Mouse (Mus musculus): ENCODE results near the gene Slc25a19.

Gene Slc25a19

GRCm38 (mm10) chr11:115640978-115641663 lies 13.0 kb upstream of the Slc25a19 start:
- DNase-seq (ENCODE audit: low spot score) = no peak

- DNase-seq (ENCODE audit: low spot score) = no peak
Measured at GRCm38 (mm10) chr11:115640311-115640828, 12.3 kb upstream of the Slc25a19 start.

DNA sequence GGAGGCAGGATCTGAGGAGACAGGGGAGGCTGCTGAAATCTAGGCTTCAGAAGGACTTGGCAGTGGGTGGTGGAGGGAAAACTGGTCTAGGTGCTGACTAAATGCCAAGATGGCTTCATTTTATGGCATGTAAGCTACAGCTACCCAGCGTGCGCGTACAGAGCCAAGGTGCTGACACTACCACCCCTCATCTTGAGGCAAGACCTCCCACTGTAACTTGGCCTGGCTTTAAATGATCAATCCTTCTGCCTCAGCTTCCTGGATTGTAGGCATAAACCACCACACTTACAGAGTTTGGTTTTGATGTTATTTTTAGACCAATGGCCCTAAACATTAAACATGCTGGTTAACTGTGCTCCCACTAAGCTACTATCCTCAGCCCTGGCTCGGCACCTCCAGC lies 11.4 kb upstream of the Slc25a19 start:
- no peak for DNase-seq (ENCODE audit: low spot score)

DNA sequence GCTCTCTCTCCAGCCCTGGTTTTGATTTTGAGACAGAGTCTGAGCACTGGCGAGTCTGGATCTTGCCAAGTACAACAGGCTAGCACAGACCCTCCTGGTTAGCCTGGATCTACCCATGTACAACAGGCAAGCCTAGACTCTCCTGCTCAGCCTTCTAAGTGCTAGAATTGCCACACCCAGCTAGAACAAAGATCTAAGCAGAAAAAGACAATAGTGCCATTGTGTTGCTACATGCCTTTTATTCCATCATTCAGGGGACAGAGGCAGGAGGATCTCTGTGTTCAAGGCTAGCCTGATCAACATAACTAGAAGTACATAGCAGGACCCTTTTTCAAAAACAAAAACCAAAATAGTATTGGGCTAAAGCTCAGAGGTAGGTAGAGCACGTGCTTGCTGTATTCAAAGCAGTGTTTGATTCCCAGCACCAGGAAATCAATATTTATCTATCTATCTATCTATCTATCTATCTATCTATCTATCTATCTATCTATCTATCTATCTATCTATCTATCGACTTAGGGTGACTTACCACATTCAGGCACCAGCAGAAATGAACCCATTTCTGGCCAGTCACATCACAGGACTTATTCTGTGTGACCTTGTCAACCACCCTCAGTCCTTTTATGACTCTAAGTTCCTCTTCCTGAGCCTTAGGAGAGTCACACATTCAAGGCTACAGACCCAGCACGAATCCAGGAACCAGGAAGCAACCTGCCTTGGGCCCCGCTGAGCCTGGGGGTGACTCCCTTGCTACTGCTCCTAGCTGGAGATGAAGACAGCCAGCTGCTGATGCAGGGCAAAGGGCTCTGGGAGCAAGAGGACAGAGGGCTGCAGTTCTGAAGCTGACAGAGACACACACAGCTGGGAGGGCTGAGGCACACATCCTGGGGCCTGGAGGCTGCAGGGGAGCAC lies 10.7 kb upstream of the Slc25a19 start:
- DNase-seq (ENCODE audit: low spot score) = no peak

- DNase-seq (ENCODE audit: low spot score) = no peak
Measured at GRCm38 (mm10) chr11:115636960-115637359, 8.9 kb upstream of the Slc25a19 start.

- no peak for DNase-seq (ENCODE audit: low spot score)
Measured at GRCm38 (mm10) chr11:115635484-115635883, 7.4 kb upstream of the Slc25a19 start.

- no peak for DNase-seq (ENCODE audit: low spot score)
Measured at GRCm38 (mm10) chr11:115635041-115635440, 6.9 kb upstream of the Slc25a19 start.

GRCm38 (mm10) chr11:115634109-115634508 lies 6.0 kb upstream of the Slc25a19 start:
- no peak for DNase-seq (ENCODE audit: low spot score)

- no peak for DNase-seq (ENCODE audit: low spot score)
Measured at GRCm38 (mm10) chr11:115632862-115633261, 4.8 kb upstream of the Slc25a19 start.

DNA sequence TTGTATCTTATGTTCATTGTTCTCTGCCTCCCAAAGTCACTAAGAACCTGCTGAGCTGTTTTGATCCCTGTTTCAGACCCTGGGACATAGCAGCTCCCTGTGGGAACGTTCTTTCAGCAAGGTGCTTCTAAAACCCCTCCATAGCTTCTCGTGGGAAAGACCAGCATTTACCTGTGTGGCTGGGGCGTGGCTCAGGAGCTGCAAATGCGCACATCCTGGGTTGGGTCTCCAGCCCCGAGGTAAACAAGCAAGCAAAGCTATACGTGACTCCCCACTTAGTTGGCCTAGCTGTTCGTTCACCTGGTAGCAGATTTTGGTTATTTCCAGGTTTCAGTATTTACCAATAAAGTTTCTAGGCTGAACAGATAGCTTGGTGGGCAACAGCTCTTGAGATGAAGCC lies 4.2 kb upstream of the Slc25a19 start:
- no peak for DNase-seq (ENCODE audit: low spot score)

DNA sequence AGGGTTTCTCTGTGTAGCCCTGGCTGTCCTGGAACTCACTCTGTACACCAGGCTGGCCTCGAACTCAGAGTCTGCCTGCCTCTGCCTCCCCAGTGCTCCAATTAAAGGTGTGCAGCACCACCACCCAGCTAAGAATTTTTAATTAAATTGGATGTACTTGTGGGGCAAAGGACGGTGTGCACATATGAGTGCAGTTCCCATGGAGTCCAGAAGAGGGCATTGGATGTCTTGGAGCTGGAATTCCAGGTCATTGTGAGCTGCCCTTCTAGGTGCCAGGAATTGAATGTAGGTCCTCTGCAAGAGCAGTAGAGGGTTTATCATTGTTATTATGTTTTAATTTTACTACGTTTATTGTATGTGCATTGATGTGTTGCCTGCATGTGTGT lies 3.4 kb upstream of the Slc25a19 start:
- peak; percentile 42 for DNase-seq (ENCODE audit: low spot score)

DNA sequence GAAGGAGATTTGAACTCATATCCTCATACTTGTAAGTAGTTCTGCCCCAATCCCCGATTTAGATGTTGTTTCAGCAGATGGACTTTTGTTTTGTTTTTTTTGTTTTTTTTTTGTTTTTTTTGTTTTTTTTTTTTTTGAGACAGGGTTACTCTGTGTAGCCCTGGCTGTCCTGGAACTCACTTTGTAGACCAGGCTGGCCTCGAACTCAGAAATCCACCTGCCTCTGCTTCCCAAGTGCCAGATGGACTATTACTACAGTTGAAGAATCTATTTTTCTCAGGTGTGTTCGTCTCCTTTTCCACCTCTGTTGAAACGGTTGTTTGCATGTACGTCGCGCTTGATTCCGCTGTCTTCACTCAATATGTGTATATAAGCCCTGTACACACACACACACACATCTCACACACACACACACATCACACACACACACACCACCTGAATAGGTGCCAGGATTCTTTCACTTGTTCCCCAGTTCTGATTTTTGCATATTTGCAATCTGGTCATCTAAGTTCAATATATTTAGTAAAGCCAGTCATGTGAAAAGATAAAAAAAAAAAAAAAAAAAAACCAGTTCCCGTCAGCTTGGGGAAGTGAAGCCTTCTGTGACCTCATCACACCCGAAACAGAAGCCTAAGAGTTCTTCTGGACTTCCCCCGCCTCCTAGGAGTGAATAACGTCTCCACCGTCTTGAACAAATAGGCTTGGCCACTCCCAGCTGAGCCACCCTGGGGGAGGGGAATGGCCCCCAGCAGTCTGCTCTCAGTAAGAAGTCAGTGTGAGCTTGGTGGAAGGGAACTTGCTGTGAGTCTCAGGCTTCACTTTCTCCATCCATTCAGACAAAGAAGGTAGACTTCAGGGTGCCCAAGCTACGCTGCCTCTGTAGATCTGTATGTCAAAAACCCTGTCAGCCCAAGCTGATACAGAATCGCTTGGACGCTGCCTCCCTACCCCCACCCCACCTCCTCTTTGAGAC lies 2.7 kb upstream of the Slc25a19 start:
- no peak for DNase-seq (ENCODE audit: low spot score)

- no peak for DNase-seq (ENCODE audit: low spot score)
Measured at GRCm38 (mm10) chr11:115629734-115630531, 1.8 kb upstream of the Slc25a19 start.

DNA sequence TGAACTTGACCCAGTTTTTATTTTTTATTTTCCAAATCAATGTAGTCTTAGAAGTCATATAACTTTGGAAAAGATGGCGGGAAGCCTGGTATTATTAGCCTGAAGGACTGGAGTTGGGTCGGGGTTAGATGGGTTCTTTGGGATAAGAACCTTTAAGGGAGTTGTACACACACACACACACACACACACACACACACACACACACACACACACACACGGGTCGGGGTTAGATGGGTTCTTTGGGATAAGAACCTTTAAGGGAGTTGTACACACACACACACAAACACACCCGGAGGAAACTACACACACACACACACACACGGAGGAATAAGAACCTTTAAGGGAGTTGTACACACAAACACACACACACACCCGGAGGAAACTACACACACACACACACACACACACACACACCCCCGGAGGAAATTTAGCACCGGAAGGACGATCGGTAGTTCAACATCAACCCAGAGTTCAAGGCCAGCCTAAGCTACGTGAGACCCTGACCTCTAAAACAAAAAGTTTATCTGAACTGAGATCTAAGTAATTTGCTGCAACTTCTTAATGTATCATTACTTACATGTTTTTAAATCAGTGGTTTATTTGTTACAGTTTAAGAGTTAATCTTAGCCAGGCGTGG lies 488 bp upstream of the Slc25a19 start:
- no peak for DNase-seq (ENCODE audit: low spot score)

DNA sequence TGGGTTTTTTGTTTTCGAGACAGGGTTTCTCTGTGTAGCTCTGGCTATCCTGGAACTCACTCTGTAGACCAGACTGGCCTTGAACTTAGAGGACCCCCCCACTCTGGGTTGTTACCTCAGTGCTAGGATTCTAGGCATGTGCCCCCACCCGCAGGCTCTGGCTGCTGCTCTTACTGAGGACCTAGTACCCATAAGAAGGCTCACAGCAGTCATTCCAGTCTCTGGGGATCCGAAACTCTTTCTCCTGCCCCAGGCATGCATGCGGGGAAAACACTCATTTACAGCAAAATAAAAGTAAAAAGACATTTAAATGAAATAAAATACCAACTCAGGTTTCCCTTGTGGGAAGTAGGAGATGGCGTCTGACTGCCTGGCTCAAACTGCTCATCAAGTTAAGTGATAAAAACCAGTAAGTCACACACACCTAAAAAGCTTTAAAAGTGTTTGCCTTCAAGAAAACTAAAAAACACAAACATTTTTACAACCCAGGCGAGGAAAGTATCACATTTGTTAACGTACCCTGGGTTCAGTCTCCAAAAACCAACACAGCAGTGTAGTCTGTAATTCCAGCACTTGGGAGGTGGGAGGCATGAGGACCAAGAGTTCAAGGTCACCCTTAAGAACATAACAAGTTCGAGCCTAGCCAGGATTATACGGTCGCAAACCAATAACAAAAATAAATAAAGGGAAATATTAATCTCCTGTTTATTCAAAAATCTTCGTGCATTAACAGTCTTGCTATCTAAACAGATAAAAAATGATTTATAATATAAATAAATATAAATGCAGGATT lies 1.1 kb downstream of the Slc25a19 start:
- no peak for DNase-seq (ENCODE audit: low spot score)

GRCm38 (mm10) chr11:115625877-115626276 lies 2.2 kb downstream of the Slc25a19 start:
- no peak for DNase-seq (ENCODE audit: low spot score)

- DNase-seq (ENCODE audit: low spot score) = no peak
Measured at GRCm38 (mm10) chr11:115623487-115624070, 4.5 kb downstream of the Slc25a19 start.

DNA sequence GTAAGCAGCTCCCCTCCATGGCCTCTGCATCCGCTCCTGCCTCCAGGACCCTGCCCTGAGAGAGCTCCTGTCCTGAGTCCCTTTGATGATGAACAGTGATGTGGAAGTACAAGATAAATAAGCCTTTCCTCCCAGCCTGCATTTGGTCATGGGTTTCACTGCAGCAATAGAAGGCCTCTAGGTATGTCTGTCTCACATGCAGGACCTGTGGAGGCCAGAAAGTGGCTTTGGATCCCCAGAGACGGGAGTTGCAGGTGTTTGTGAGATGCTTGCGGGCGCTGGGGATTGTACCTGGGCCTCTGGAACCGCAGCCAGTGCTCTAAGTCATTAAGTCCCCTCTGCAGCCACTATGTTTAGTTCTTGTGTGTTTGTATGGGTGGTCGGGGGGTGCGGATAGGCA lies 8.1 kb downstream of the Slc25a19 start:
- DNase-seq (ENCODE audit: low spot score) = no peak

Measured in c-Kit-positive CD71-positive TER-119-positive erythroid progenitor cells, embryonic 14.5 days (primary cell).